Mouse (Mus musculus): ENCODE data around the gene Thap8. TPM values are rescaled to one million over a fixed set of nuclear protein-coding genes. Genes with fewer than 3 reads are reported as not detected.

The Thap8 gene
- polyA plus RNA-seq, 1 experiment from 2014 or later, result 0.53 TPM

DNA sequence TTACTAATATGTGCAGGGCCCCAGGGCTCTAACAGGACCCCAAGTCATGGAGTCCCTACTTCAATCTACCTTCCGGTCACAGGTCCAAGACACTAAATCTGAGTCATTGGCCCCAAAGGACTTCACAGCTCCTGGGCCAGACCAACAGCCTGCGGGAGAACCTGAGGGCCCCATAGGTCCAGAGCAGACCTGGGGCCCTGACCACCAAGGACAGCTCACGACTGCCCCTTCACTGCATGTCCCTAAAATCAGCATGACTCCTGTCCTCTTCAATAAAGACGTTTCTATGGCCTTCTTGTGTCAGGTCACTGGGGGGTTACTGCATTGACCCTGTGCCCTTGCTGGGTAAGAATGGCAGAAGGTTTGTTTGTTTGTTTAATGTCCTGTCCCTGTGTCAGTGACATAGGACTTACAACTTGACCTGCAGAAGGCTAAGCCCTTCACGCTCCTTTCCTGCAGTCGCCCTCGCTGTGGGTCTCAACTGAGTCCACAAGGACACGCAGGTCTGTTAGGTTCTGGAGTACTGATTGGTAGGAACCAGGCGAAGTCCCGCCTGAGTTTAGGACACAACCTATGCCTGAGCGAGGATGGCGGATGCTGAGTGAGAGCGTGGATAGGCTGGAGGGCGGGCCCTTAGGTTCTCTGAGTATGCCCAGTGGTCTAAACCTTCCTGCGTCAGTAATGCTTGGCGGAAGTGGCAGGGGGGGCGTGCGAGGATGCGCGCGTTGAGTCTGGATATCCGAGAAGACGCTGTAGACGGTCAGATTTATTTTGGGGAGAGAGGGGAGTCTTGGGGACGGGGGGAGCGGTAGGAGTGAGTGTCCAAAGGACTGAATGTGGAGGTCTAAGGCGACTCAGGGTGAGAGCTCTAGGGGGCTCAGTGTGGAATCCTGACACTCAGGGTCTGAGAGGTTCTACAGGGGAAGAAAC is 28.4 kb downstream of the Thap8 start, which contains the start of gene Alkbh6:
Gene Alkbh6 (plus strand): TSS at position 642 of the 930 bp plus-strand sequence.
- peaks cover 13% of the 10 kb centered on the region for H3K4me1 ChIP-seq (ENCODE audit: control insufficient read depth, insufficient read depth, low read length)
- 5% methylated on average over 27 of the region's 27 CpGs for WGBS
- H3K36me3 ChIP-seq (ENCODE audit: control insufficient read depth, insufficient read depth, low read length), result no peaks in the 10 kb centered on the region

DNA sequence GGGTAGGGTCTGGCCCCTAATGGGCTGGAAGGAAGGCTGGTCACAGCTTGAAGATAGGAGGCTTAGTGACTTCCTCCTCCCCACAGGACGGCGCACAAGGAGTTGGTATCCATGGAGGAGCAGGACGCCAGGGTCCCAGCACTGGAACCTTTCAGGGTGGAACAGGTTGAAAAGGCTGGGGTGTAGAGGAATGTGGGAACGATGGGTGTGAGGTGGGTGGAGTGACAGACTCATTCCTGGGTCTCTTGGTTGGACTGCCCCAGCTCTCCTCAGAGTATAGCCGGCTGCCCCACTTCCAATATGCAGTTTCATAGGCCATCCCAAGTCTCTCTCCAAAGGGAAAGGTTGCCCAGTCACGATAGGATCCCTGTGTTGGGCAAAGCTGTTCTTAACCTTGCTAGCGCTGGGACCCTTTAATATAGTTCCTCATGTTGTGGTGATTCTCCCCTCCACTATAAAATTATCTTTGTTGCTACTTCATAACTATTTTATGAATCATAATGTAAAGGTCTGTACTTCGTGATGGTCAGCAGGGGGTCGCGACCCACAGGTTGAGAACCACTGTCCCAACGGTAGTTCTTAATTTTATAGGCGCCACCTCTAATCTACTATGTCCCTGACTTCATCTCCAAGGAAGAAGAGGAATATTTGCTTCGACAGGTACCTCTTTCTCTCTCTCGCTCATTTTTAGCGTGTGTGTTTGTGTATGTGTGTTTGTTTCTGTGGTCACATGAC is 29.7 kb downstream of the Thap8 start:
- H3K27me3 ChIP-seq (ENCODE audit: control insufficient read depth, insufficient read depth, low read length), result no peaks in the 10 kb centered on the region
- H3K27ac ChIP-seq (ENCODE audit: low read length), result peak overlapping the region; percentile 49; the same call in 1 of the 2 replicates
- H3K36me3 ChIP-seq (ENCODE audit: control insufficient read depth, insufficient read depth, low read length), result no peaks in the 10 kb centered on the region
- peak overlapping the region; percentile 92 for H3K4me2 ChIP-seq (ENCODE audit: low read depth, low read length)
- peaks cover 13% of the 10 kb centered on the region for H3K4me1 ChIP-seq (ENCODE audit: control insufficient read depth, insufficient read depth, low read length)
- 58% methylated on average over 15 of the region's 15 CpGs for WGBS
- H3K9me3 ChIP-seq (replicated peaks; ENCODE audit: control insufficient read depth, low read length), result no peaks in the 10 kb centered on the region
- no peak for ATAC-seq (ENCODE audit: insufficient read depth, low FRiP score)
- H3K9ac ChIP-seq (ENCODE audit: low read length), result peak overlapping the region; percentile 86
- peak overlapping the region; percentile 82 for H3K4me3 ChIP-seq (replicated peaks; ENCODE audit: low read length)

More for the DNA sequence above, 28.4 kb downstream of the Thap8 start, which contains the start of gene Alkbh6:
- ATAC-seq (ENCODE audit: insufficient read depth, low FRiP score), result peak; percentile 99
- peak within 1 kb of the TSS; percentile 86 for H3K9ac ChIP-seq (ENCODE audit: low read length)
- H3K9me3 ChIP-seq (replicated peaks; ENCODE audit: control insufficient read depth, low read length), result no peaks in the 10 kb centered on the region
- no peaks in the 10 kb centered on the region for H3K27me3 ChIP-seq (ENCODE audit: control insufficient read depth, insufficient read depth, low read length)
- H3K4me2 ChIP-seq (ENCODE audit: low read depth, low read length), result peak within 1 kb of the TSS; percentile 92
- peak within 1 kb of the TSS; percentile 82 for H3K4me3 ChIP-seq (replicated peaks; ENCODE audit: low read length)
- peak within 1 kb of the TSS; percentile 49 for H3K27ac ChIP-seq (ENCODE audit: low read length)

DNA sequence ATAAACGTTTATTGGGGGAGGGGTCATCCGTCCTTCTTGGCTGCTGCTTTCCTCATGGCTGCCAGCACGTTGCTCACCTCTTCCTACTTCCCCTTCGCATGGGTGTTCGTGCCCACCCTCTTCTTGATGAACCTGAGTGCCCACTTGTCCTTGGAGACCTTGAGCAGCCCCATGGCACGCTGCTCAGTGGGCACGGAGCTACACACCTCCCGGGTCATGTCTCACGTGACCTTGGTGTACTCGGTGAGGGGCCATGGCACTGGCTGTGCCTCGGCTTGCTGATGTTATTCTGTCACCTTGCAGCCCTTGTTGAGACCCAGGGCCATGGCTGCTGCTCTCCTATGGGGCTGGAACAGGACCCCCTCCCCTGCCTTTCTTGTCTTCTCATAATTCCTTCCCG is 30.2 kb downstream of the Thap8 start:
- peaks cover 14% of the 10 kb centered on the region for H3K4me1 ChIP-seq (ENCODE audit: control insufficient read depth, insufficient read depth, low read length)
- ATAC-seq (ENCODE audit: insufficient read depth, low FRiP score), result no peak
- WGBS, result 79% methylated on average over 12 of the region's 12 CpGs
- no peak overlapping the region for H3K27ac ChIP-seq (ENCODE audit: low read length)
- H3K9ac ChIP-seq (ENCODE audit: low read length), result no peak overlapping the region
- H3K4me2 ChIP-seq (ENCODE audit: low read depth, low read length), result no peak overlapping the region
- no peaks in the 10 kb centered on the region for H3K27me3 ChIP-seq (ENCODE audit: control insufficient read depth, insufficient read depth, low read length)
- H3K4me3 ChIP-seq (replicated peaks; ENCODE audit: low read length), result no peak overlapping the region
- no peaks in the 10 kb centered on the region for H3K9me3 ChIP-seq (replicated peaks; ENCODE audit: control insufficient read depth, low read length)
- H3K36me3 ChIP-seq (ENCODE audit: control insufficient read depth, insufficient read depth, low read length), result no peaks in the 10 kb centered on the region

DNA sequence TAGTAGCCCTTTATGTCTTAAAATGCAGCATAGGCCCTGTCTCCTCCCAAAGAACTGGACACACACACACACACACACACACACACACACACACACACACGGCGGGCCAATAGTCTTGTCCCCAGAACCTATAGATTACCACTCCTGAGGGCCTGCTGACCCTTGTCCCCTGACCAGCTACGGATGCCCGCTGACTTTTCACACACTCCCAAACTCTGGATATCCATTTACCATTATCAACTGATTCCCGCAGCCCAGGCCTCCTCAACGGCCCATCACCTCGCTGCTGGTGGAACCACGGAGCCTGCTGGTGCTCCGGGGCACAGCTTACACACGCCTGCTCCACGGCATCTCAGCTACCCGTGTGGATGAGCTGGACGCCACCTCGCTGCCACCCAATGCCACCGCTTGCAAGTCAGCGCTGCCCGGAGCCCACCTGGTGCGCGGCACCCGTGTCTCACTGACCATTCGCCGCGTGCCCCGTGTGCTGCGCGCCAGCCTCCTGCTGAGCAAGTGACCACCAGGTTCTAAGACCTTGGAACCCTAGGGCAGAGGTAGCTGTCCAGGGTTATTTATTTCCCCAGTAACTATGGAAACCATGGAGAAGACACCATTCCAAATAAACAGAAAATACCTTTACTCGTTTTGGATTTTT is 33.9 kb downstream of the Thap8 start:
- 44% methylated on average over 27 of the region's 27 CpGs for WGBS
- Histone ChIP-seq H3K9ac (ENCODE audit: low read length) (no peak overlapping the region), H3K36me3 (ENCODE audit: control insufficient read depth, insufficient read depth, low read length) (no peaks in the 10 kb centered on the region), H3K4me2 (ENCODE audit: low read depth, low read length) (no peak overlapping the region), H3K4me1 (ENCODE audit: control insufficient read depth, insufficient read depth, low read length) (peaks cover 11% of the 10 kb centered on the region), H3K9me3 (replicated peaks; ENCODE audit: control insufficient read depth, low read length) (no peaks in the 10 kb centered on the region), H3K27ac (ENCODE audit: low read length) (no peak overlapping the region), H3K27me3 (ENCODE audit: control insufficient read depth, insufficient read depth, low read length) (no peaks in the 10 kb centered on the region), H3K4me3 (replicated peaks; ENCODE audit: low read length) (no peak overlapping the region)
- ATAC-seq (ENCODE audit: insufficient read depth, low FRiP score), result no peak

DNA sequence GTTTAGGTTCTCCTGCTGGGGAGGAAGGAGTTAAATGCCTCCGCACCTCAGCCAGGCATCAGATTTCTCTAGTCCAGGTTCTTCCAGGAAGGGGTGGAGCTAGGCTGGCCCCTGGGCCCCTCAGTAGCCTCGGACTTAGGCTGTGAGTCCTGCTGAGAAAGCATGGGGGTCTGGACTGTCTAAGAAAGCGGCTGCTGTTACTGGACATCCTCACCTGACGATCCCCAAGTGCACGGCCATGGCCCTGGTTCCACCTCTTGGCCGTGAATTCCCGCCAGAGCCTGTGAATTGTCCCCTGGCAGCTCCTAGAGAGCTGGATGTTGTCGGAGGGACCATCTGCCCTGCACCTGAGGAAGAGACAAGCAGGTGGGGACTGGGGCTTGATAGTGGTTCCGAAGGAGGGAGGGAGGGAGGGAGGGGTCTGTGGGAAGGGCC is 34.8 kb downstream of the Thap8 start, which contains the start of gene Syne4:
Gene Syne4 (plus strand): TSS at position 87 of the 435 bp plus-strand sequence.
- H3K36me3 ChIP-seq (ENCODE audit: control insufficient read depth, insufficient read depth, low read length), result no peaks in the 10 kb centered on the region
- no peaks in the 10 kb centered on the region for H3K27me3 ChIP-seq (ENCODE audit: control insufficient read depth, insufficient read depth, low read length)
- peak within 1 kb of the TSS; percentile 48 for H3K4me3 ChIP-seq (replicated peaks; ENCODE audit: low read length)
- H3K4me2 ChIP-seq (ENCODE audit: low read depth, low read length), result peak within 1 kb of the TSS; percentile 49
- H3K9me3 ChIP-seq (replicated peaks; ENCODE audit: control insufficient read depth, low read length), result no peaks in the 10 kb centered on the region
- WGBS, result 3% methylated on average over 9 of the region's 9 CpGs
- peaks cover 5% of the 10 kb centered on the region; the same call in 1 of the 2 replicates for H3K4me1 ChIP-seq (ENCODE audit: control insufficient read depth, insufficient read depth, low read length)
- peak within 1 kb of the TSS; percentile 67 for H3K9ac ChIP-seq (ENCODE audit: low read length)
- peak within 1 kb of the TSS; percentile 27 for H3K27ac ChIP-seq (ENCODE audit: low read length)
- ATAC-seq (ENCODE audit: insufficient read depth, low FRiP score), result peak; percentile 69; the same call in 1 of the 2 replicates

DNA sequence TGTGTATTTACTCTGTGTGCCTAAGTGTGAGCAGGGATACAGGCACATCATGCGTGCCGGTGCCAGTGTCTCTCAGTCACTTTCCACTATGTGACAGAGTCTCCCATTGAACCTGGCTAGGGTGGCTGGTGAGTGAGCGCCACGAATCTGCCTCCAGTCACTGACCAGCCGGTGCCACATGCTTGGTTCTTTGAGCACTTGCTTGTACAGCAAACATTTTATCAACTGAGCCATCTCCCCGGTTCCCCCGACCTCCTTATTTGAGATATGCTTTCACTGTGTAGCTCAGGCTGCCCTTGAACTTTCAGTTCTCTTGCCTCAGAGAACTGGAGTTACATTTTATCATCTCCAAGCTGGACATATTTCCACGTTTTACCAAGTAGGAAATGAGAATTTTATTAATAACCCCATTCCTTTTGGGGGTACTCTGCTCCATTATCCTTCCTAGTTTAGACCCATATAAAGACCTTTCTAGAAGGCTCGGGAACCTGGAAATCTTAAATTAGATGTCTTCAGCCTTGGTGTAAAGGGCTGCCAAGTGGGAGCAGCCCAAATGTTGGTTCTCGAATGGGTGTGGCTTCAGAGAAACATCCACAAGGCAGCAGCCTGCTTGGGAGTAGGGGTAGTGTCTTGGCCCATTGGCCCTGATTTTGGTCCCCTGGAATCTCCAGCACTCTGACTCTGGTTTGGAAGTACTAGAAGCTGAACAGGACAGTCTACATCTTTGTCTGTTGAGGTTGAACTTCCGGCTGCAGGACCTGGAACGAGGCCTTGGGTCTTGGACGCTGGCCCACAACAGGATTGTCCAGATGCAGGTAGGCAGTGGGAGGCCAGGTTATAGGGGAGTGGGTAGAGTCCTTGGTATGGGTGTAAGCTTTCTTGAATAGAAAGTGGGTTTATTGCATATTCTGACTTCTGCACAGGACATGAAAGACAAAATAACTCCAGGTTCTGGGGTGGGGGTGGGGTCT is 36.0 kb downstream of the Thap8 start:
- H3K4me3 ChIP-seq (replicated peaks; ENCODE audit: low read length), result peak overlapping the region; percentile 48
- 58% methylated on average over 13 of the region's 13 CpGs for WGBS

DNA sequence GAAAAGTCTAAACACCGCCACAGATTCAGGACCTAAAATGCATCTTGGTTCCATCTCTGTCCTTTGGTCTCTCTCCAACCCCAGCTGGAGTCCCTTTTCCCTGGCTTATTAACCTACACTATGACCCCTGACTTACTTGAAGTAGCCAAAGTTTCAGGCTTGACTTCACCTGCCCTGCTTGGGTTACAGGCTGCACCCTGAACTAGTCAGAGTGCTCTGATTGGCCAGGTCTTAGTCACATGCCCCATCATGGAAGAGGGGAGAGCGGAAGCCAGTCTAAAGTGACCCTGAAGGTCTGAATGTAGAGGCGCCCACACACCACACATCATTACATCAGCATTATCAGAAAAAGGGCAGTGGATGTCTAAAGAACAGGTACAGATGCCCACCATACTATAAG is 38.2 kb downstream of the Thap8 start:
- no peak for ATAC-seq (ENCODE audit: insufficient read depth, low FRiP score)
- Histone ChIP-seq H3K27ac (ENCODE audit: low read length) (no peak overlapping the region), H3K4me3 (replicated peaks; ENCODE audit: low read length) (no peak overlapping the region), H3K9ac (ENCODE audit: low read length) (no peak overlapping the region), H3K9me3 (replicated peaks; ENCODE audit: control insufficient read depth, low read length) (no peaks in the 10 kb centered on the region), H3K27me3 (ENCODE audit: control insufficient read depth, insufficient read depth, low read length) (no peaks in the 10 kb centered on the region), H3K4me1 (ENCODE audit: control insufficient read depth, insufficient read depth, low read length) (peaks cover 11% of the 10 kb centered on the region; the same call in 1 of the 2 replicates), H3K4me2 (ENCODE audit: low read depth, low read length) (no peak overlapping the region), H3K36me3 (ENCODE audit: control insufficient read depth, insufficient read depth, low read length) (no peaks in the 10 kb centered on the region)
- WGBS, result 93% methylated on average over 3 of the region's 3 CpGs

More for the DNA sequence above, 36.0 kb downstream of the Thap8 start:
- H3K27me3 ChIP-seq (ENCODE audit: control insufficient read depth, insufficient read depth, low read length), result no peaks in the 10 kb centered on the region
- H3K4me1 ChIP-seq (ENCODE audit: control insufficient read depth, insufficient read depth, low read length), result peaks cover 4% of the 10 kb centered on the region; the same call in 1 of the 2 replicates
- no peaks in the 10 kb centered on the region for H3K9me3 ChIP-seq (replicated peaks; ENCODE audit: control insufficient read depth, low read length)
- no peak overlapping the region for H3K27ac ChIP-seq (ENCODE audit: low read length)
- H3K4me2 ChIP-seq (ENCODE audit: low read depth, low read length), result peak overlapping the region; percentile 49
- H3K36me3 ChIP-seq (ENCODE audit: control insufficient read depth, insufficient read depth, low read length), result no peaks in the 10 kb centered on the region
- no peak for ATAC-seq (ENCODE audit: insufficient read depth, low FRiP score)
- H3K9ac ChIP-seq (ENCODE audit: low read length), result peak overlapping the region; percentile 67

DNA sequence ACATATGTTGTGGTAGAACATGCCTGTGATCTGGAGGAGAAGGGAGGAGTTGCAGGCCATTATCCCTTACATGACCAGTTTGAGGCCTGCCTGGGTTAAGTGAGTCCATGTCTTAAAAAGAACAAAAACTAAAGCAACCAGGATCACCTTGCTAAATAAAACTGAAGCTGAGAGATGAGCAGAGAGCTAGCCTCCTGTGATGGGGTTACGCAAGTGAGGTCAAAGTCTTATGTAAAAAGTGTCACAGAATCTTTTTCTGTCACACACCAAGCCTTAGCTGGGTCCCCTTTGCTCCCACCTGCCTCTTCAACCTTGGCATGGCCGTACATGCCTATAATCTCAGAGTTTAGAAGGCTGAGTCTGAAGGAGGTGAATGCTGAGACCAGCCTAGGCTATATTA is 41.1 kb downstream of the Thap8 start:
- no peaks in the 10 kb centered on the region for H3K9me3 ChIP-seq (replicated peaks; ENCODE audit: control insufficient read depth, low read length)
- H3K27ac ChIP-seq (ENCODE audit: low read length), result no peak overlapping the region
- ATAC-seq (ENCODE audit: insufficient read depth, low FRiP score), result no peak
- H3K4me2 ChIP-seq (ENCODE audit: low read depth, low read length), result peak overlapping the region; percentile 75
- 77% methylated on average over 2 of the region's 2 CpGs for WGBS
- H3K27me3 ChIP-seq (ENCODE audit: control insufficient read depth, insufficient read depth, low read length), result no peaks in the 10 kb centered on the region
- H3K9ac ChIP-seq (ENCODE audit: low read length), result peak overlapping the region; percentile 86; the same call in 1 of the 2 replicates
- H3K4me1 ChIP-seq (ENCODE audit: control insufficient read depth, insufficient read depth, low read length), result peaks cover 8% of the 10 kb centered on the region; the same call in 1 of the 2 replicates
- no peaks in the 10 kb centered on the region for H3K36me3 ChIP-seq (ENCODE audit: control insufficient read depth, insufficient read depth, low read length)
- H3K4me3 ChIP-seq (replicated peaks; ENCODE audit: low read length), result peak overlapping the region; percentile 75
